Mouse (Mus musculus): ENCODE measurements at regions not wholly inside any gene's neighbourhood (a gene's known extent, or its start where the extent isn't known, plus 50 kb on each side); places are given as distances from the start of the nearest gene placed in this dataset.

DNA sequence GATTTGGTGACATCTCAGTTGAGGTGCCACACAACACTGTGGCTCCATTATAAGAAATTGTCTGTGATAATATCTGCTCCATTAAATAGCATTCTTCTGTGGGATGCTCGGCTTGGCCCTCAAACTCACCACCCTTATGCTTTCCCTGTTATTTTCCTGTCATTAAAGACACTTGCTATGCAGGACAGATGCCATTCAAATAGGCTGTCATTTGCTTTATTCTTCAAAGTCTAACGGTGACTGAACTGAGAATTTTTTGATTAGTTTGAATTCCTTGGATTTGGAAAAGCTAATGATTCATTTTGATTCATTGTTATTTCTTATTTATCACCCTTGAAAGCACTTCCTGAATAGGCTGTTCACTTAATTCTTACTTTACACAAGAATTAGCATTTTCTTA lies 339.3 kb upstream of the Mmadhc start:
- Histone ChIP-seq H3K36me3 (replicated peaks; ENCODE audit: insufficient read depth, low read length) (no peaks in the 10 kb centered on the region), H3K4me1 (ENCODE audit: insufficient read depth) (no peaks in the 10 kb centered on the region), H3K4me2 (ENCODE audit: low read depth, low read length) (no peak overlapping the region), H3K27ac (ENCODE audit: low read depth) (no peak overlapping the region), H3K9me3 (ENCODE audit: low read length) (no peaks in the 10 kb centered on the region), H3K9ac (replicated peaks) (no peak overlapping the region), H3K27me3 (ENCODE audit: insufficient read depth, low read length) (no peaks in the 10 kb centered on the region), H3K4me3 (ENCODE audit: low read depth, low read length) (no peak overlapping the region)
- WGBS (ENCODE audit: insufficient replicate concordance) = 65% methylated on average over 2 of the region's 2 CpGs
- DNase-seq (no peak), ATAC-seq (no peak)
- TF ChIP-seq CTCF (IDR thresholded peaks at IDR 0.05; ENCODE audit: low read depth) (no peak), EP300 (IDR thresholded peaks at IDR 0.05; ENCODE audit: low read depth) (no peak)

DNA sequence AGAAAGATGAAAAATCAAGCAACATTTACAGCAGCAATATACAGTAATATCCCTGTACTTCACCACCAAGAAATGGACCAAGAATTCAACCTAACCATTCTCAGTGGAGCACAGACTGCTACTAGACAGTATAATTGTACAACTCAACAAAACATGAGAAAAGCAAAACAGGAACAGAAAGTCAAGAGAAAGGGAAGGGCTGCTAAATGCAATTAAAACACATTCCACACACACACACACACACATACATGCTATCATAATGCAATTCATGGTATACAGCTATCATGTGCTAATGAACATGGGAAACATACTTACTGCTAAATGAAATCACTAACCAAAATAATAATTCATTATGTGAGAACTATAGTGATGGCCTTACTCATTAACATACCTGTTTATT lies 335.2 kb upstream of the Mmadhc start:
- Histone ChIP-seq H3K4me2 (ENCODE audit: low read depth, low read length) (no peak overlapping the region), H3K4me1 (ENCODE audit: insufficient read depth) (no peaks in the 10 kb centered on the region), H3K9ac (replicated peaks) (no peak overlapping the region), H3K4me3 (ENCODE audit: low read depth, low read length) (no peak overlapping the region), H3K9me3 (ENCODE audit: low read length) (no peaks in the 10 kb centered on the region), H3K27me3 (ENCODE audit: insufficient read depth, low read length) (no peaks in the 10 kb centered on the region), H3K36me3 (replicated peaks; ENCODE audit: insufficient read depth, low read length) (no peaks in the 10 kb centered on the region), H3K27ac (ENCODE audit: low read depth) (no peak overlapping the region)
- ATAC-seq (no peak), DNase-seq (no peak)
- TF ChIP-seq CTCF (IDR thresholded peaks at IDR 0.05; ENCODE audit: low read depth) (no peak), EP300 (IDR thresholded peaks at IDR 0.05; ENCODE audit: low read depth) (no peak)

DNA sequence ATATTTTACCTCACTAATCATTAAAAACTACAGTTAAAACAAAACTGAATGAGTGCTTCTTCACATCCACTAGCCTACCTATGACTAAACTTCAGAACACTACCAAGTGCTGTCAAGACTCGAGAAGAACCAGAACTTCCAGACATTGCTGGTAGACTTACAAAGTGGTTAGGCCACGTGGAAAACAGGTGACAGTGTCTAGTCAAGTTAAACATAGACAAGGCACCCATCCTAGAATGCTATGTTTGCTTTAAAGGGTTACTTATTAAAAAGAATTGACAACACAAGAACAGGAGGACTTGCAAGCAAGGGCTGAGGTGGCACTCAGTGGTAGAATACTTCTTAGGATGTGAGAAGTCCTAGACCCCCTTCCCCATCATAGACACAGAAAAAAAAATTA lies 330.9 kb upstream of the Mmadhc start:
- H3K27me3 ChIP-seq (ENCODE audit: insufficient read depth, low read length) = no peaks in the 10 kb centered on the region
- no peak overlapping the region for H3K4me2 ChIP-seq (ENCODE audit: low read depth, low read length)
- H3K27ac ChIP-seq (ENCODE audit: low read depth) = no peak overlapping the region
- H3K36me3 ChIP-seq (replicated peaks; ENCODE audit: insufficient read depth, low read length) = no peaks in the 10 kb centered on the region
- no peaks in the 10 kb centered on the region for H3K9me3 ChIP-seq (ENCODE audit: low read length)
- no peak for TF ChIP-seq CTCF (IDR thresholded peaks at IDR 0.05; ENCODE audit: low read depth)
- no peak for TF ChIP-seq EP300 (IDR thresholded peaks at IDR 0.05; ENCODE audit: low read depth)
- no peak overlapping the region for H3K9ac ChIP-seq (replicated peaks)
- no peak for DNase-seq
- peaks cover 7% of the 10 kb centered on the region; the same call in 1 of the 2 replicates for H3K4me1 ChIP-seq (ENCODE audit: insufficient read depth)
- peak; percentile 35; the same call in 1 of the 2 replicates for ATAC-seq
- no peak overlapping the region for H3K4me3 ChIP-seq (ENCODE audit: low read depth, low read length)
- 45% methylated on average over 2 of the region's 2 CpGs for WGBS (ENCODE audit: insufficient replicate concordance)

DNA sequence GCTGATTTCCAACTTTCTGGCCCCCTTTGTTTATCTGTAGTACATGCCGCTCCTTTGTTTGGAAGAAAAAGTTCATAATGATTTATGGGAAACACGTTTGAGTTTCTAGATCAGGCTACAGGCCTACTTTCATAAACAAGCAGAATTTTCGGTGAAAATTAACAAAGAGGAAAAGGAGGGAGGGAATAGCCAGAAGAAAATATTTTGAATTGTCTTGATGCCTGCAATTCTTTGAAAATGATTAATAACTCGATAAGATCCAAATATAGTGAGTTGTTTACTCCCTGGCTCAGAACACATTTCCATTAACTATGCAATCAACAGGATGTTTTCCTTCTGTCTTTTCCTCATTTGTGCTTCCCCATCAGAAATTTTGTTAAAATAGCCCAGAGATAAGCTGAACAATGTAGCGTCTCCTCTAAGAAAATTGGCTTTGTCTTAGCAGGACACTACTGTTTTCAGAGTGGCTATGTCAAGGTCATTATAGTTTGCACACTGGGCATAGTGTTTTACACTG lies 328.7 kb upstream of the Mmadhc start:
- WGBS (ENCODE audit: insufficient replicate concordance) = 64% methylated on average over 5 of the region's 5 CpGs
- TF ChIP-seq EP300 (IDR thresholded peaks at IDR 0.05; ENCODE audit: low read depth) = no peak
- no peak for TF ChIP-seq CTCF (IDR thresholded peaks at IDR 0.05; ENCODE audit: low read depth)
- Histone ChIP-seq H3K27me3 (ENCODE audit: insufficient read depth, low read length) (no peaks in the 10 kb centered on the region), H3K4me2 (ENCODE audit: low read depth, low read length) (no peak overlapping the region), H3K27ac (ENCODE audit: low read depth) (no peak overlapping the region), H3K9me3 (ENCODE audit: low read length) (no peaks in the 10 kb centered on the region), H3K9ac (replicated peaks) (no peak overlapping the region), H3K4me3 (ENCODE audit: low read depth, low read length) (no peak overlapping the region), H3K4me1 (ENCODE audit: insufficient read depth) (peaks cover 7% of the 10 kb centered on the region; the same call in 1 of the 2 replicates), H3K36me3 (replicated peaks; ENCODE audit: insufficient read depth, low read length) (no peaks in the 10 kb centered on the region)
- DNase-seq (no peak), ATAC-seq (no peak)

- WGBS (ENCODE audit: insufficient replicate concordance) = 38% methylated on average over 1 of the region's 1 CpGs
- Histone ChIP-seq H3K9me3 (ENCODE audit: low read length) (no peaks in the 10 kb centered on the region), H3K4me1 (ENCODE audit: insufficient read depth) (no peaks in the 10 kb centered on the region), H3K27ac (ENCODE audit: low read depth) (no peak overlapping the region), H3K4me3 (ENCODE audit: low read depth, low read length) (no peak overlapping the region), H3K36me3 (replicated peaks; ENCODE audit: insufficient read depth, low read length) (no peaks in the 10 kb centered on the region), H3K4me2 (ENCODE audit: low read depth, low read length) (no peak overlapping the region), H3K27me3 (ENCODE audit: insufficient read depth, low read length) (no peaks in the 10 kb centered on the region), H3K9ac (replicated peaks) (no peak overlapping the region)
- TF ChIP-seq CTCF (IDR thresholded peaks at IDR 0.05; ENCODE audit: low read depth) (peak; percentile 65), EP300 (IDR thresholded peaks at IDR 0.05; ENCODE audit: low read depth) (no peak)
- ATAC-seq (peak; percentile 51; the same call in 1 of the 2 replicates), DNase-seq (peak; percentile 31)
Observed at GRCm38 (mm10) chr2:50609086-50609485, 312.5 kb upstream of the Mmadhc start.

- H3K4me3 ChIP-seq (ENCODE audit: low read depth, low read length) = no peak overlapping the region
- no peaks in the 10 kb centered on the region for H3K36me3 ChIP-seq (replicated peaks; ENCODE audit: insufficient read depth, low read length)
- no peak overlapping the region for H3K9ac ChIP-seq (replicated peaks)
- 29% methylated on average over 6 of the region's 6 CpGs for WGBS (ENCODE audit: insufficient replicate concordance)
- DNase-seq (peak; percentile 73), ATAC-seq (peak; percentile 97)
- H3K27me3 ChIP-seq (ENCODE audit: insufficient read depth, low read length) = no peaks in the 10 kb centered on the region
- peaks cover 4% of the 10 kb centered on the region; the same call in 1 of the 2 replicates for H3K4me1 ChIP-seq (ENCODE audit: insufficient read depth)
- TF ChIP-seq EP300 (IDR thresholded peaks at IDR 0.05; ENCODE audit: low read depth) = no peak
- TF ChIP-seq CTCF (IDR thresholded peaks at IDR 0.05; ENCODE audit: low read depth) = peak; percentile 46
- no peaks in the 10 kb centered on the region for H3K9me3 ChIP-seq (ENCODE audit: low read length)
- H3K4me2 ChIP-seq (ENCODE audit: low read depth, low read length) = no peak overlapping the region
- H3K27ac ChIP-seq (ENCODE audit: low read depth) = peak overlapping the region; percentile 70
Observed at GRCm38 (mm10) chr2:50589195-50589594, 292.6 kb upstream of the Mmadhc start.

GRCm38 (mm10) chr2:50588652-50589051 lies 292.1 kb upstream of the Mmadhc start:
- Histone ChIP-seq H3K27ac (ENCODE audit: low read depth) (peak overlapping the region; percentile 70), H3K36me3 (replicated peaks; ENCODE audit: insufficient read depth, low read length) (no peaks in the 10 kb centered on the region), H3K4me2 (ENCODE audit: low read depth, low read length) (no peak overlapping the region), H3K27me3 (ENCODE audit: insufficient read depth, low read length) (no peaks in the 10 kb centered on the region), H3K4me3 (ENCODE audit: low read depth, low read length) (no peak overlapping the region), H3K9ac (replicated peaks) (no peak overlapping the region), H3K9me3 (ENCODE audit: low read length) (no peaks in the 10 kb centered on the region), H3K4me1 (ENCODE audit: insufficient read depth) (peaks cover 4% of the 10 kb centered on the region; the same call in 1 of the 2 replicates)
- ATAC-seq = peak; percentile 86
- TF ChIP-seq EP300 (IDR thresholded peaks at IDR 0.05; ENCODE audit: low read depth) = no peak
- no peak for TF ChIP-seq CTCF (IDR thresholded peaks at IDR 0.05; ENCODE audit: low read depth)
- WGBS (ENCODE audit: insufficient replicate concordance) = 48% methylated on average over 6 of the region's 6 CpGs
- no peak for DNase-seq

All from liver, postnatal 0 days (tissue).